Mouse (Mus musculus) T-helper 1 cell (primary cell): ENCODE data around the gene Efna2.

Source experiments
- in situ Hi-C: fragments of 300-600 bp; cut with MboI, MseI; formaldehyde crosslinking; loops from one replicate; pipeline ENCODE4 v1.15.1; 2025; ENCODE audit warnings: high pct_unique_total_duplicates

Efna2 gene

GRCm38 (mm10) chr10:80179068-80180051 lies at the start of gene Efna2:
Efna2 (plus strand) TSS chr10:80179482.
- in situ Hi-C loops: loop anchor here (5.0 kb wide), 1 partner anchor 63 kb away; no protein-coding TSS in a partner anchor

- in situ Hi-C loops: no loop called here
These were observed 49.4 kb upstream of the Efna2 start for GRCm38 (mm10) chr10:80129846-80130245.

- in situ Hi-C loops: no loop called here
These were observed 48.8 kb upstream of the Efna2 start for GRCm38 (mm10) chr10:80130403-80131031.

GRCm38 (mm10) chr10:80131316-80131951 lies 47.8 kb upstream of the Efna2 start:
- in situ Hi-C loops: no loop called here

- in situ Hi-C loops: no loop called here
These were observed 47.3 kb upstream of the Efna2 start for GRCm38 (mm10) chr10:80131952-80132350.

- in situ Hi-C loops: no loop called here
These were observed 45.9 kb upstream of the Efna2 start for GRCm38 (mm10) chr10:80133226-80133849.

- in situ Hi-C loops: no loop called here
These were observed 44.9 kb upstream of the Efna2 start for GRCm38 (mm10) chr10:80134421-80134820.

- in situ Hi-C loops: no loop called here
These were observed 44.1 kb upstream of the Efna2 start for GRCm38 (mm10) chr10:80135161-80135560.

- in situ Hi-C loops: no loop called here
These were observed 43.6 kb upstream of the Efna2 start for GRCm38 (mm10) chr10:80135641-80136040.

GRCm38 (mm10) chr10:80136179-80136951 lies 42.9 kb upstream of the Efna2 start:
- in situ Hi-C loops: no loop called here

- in situ Hi-C loops: no loop called here
These were observed 42.2 kb upstream of the Efna2 start for GRCm38 (mm10) chr10:80136952-80137625.

GRCm38 (mm10) chr10:80137626-80138552 lies 41.4 kb upstream of the Efna2 start:
- in situ Hi-C loops: no loop called here

- in situ Hi-C loops: no loop called here
These were observed 40.5 kb upstream of the Efna2 start, which contains the start of gene Atp5d for GRCm38 (mm10) chr10:80138553-80139438. Atp5d (plus strand) TSS chr10:80138632.

GRCm38 (mm10) chr10:80139439-80139775 lies 39.9 kb upstream of the Efna2 start:
- in situ Hi-C loops: no loop called here

GRCm38 (mm10) chr10:80139975-80140665 lies 39.2 kb upstream of the Efna2 start:
- in situ Hi-C loops: no loop called here

GRCm38 (mm10) chr10:80140666-80141035 lies 38.6 kb upstream of the Efna2 start, which contains the start of gene Cbarp:
Cbarp (minus strand) TSS chr10:80140835.
- in situ Hi-C loops: no loop called here

GRCm38 (mm10) chr10:80141243-80141642 lies 38.0 kb upstream of the Efna2 start:
- in situ Hi-C loops: no loop called here
